Mouse (Mus musculus): ENCODE measurements around the gene Selplg.

- TF ChIP-seq POLR2AphosphoS2 (IDR thresholded peaks at IDR 0.05; ENCODE audit: insufficient read length, low read depth) (no peak), MYOD1 (IDR thresholded peaks at IDR 0.05; ENCODE audit: control insufficient read depth in 1 of 3, insufficient read length in 2 of 3, low read depth in 2 of 3) (no peak), E2F4 (IDR thresholded peaks at IDR 0.05; ENCODE audit: insufficient read depth) (no peak), POLR2A (IDR thresholded peaks at IDR 0.05; ENCODE audit: insufficient read length, low read depth) (no peak), MYOG (IDR thresholded peaks at IDR 0.05; ENCODE audit: control insufficient read depth in 1 of 3, insufficient read depth in 1 of 3, insufficient read length in 2 of 3, low read depth in 2 of 3) (no peak), CEBPB (IDR thresholded peaks at IDR 0.05; ENCODE audit: insufficient read depth, poor library complexity, severe bottlenecking) (no peak), MAX (IDR thresholded peaks at IDR 0.05; ENCODE audit: low read depth) (no peak), SRF (IDR thresholded peaks at IDR 0.05; ENCODE audit: control insufficient read depth, insufficient read length, low read depth) (no peak), USF1 (IDR thresholded peaks at IDR 0.05; ENCODE audit: low read depth) (no peak), TCF12 (IDR thresholded peaks at IDR 0.05; ENCODE audit: insufficient read depth, poor library complexity, severe bottlenecking) (no peak), REST (IDR thresholded peaks at IDR 0.05; ENCODE audit: insufficient read depth, insufficient read length) (no peak)
Observed at GRCm38 (mm10) chr5:113812638-113813037, 19.8 kb downstream of the Selplg start.

All from myocyte (in vitro differentiated cells).